ENCODE assay signal across 7 mouse cellular contexts in genomic region chr13:59555613-59556192, GRCm38 (mm10). TPM values are rescaled to one million over a fixed set of nuclear protein-coding genes. Genes with fewer than 3 reads are reported as not detected.
DNase-seq lines count a peak whose midpoint lies in the region; ATAC-seq and TF ChIP-seq lines count a peak whose summit lies in the region.

No protein-coding gene starts in this region.

- no peak for TF ChIP-seq CTCF in midbrain, postnatal 0 days (IDR thresholded peaks at IDR 0.05)

- ATAC-seq in embryonic facial prominence, embryonic 13.5 days (ENCODE audit: insufficient number of reproducible peaks, insufficient read depth, low FRiP score, low TSS enrichment, low read depth): no peak
- ATAC-seq in intestine, embryonic 15.5 days: no peak
- no peak for ATAC-seq in midbrain, postnatal 0 days (ENCODE audit: low FRiP score)

- 73% methylated on average over 8 of the region's 8 CpGs for WGBS in embryonic facial prominence, embryonic 13.5 days
- WGBS in intestine, embryonic 15.5 days: 56% methylated on average over 8 of the region's 8 CpGs
- 80% methylated on average over 8 of the region's 8 CpGs for WGBS in midbrain, postnatal 0 days

- H3K4me1 ChIP-seq in embryonic facial prominence, embryonic 13.5 days: peaks cover 26% of the 10 kb centered on the region
- peaks cover 14% of the 10 kb centered on the region for H3K4me1 ChIP-seq in intestine, embryonic 15.5 days (replicated peaks)
- H3K4me1 ChIP-seq in midbrain, postnatal 0 days (ENCODE audit: insufficient read depth, low read length): peaks cover 13% of the 10 kb centered on the region

- DNase-seq in kidney, adult 18-20 months: peak; percentile 9
- no peak for DNase-seq in kidney, postnatal 10 days
- no peak for DNase-seq in midbrain, postnatal 0 days (ENCODE audit: low spot score)
- DNase-seq in gastrocnemius, postnatal 10 days: no peak
- no peak for DNase-seq in layer of hippocampus, adult 11-12 months (ENCODE audit: low spot score)

- H3K4me3 ChIP-seq in embryonic facial prominence, embryonic 13.5 days: peak overlapping the region; percentile 73
- H3K4me3 ChIP-seq in intestine, embryonic 15.5 days (replicated peaks): peak overlapping the region; percentile 1
- peak overlapping the region; percentile 77 for H3K4me3 ChIP-seq in midbrain, postnatal 0 days (ENCODE audit: low read depth, low read length)

- no peaks in the 10 kb centered on the region for H3K9me3 ChIP-seq in embryonic facial prominence, embryonic 13.5 days
- no peaks in the 10 kb centered on the region for H3K9me3 ChIP-seq in intestine, embryonic 15.5 days
- H3K9me3 ChIP-seq in midbrain, postnatal 0 days (ENCODE audit: low read length): no peaks in the 10 kb centered on the region

- H3K9ac ChIP-seq in embryonic facial prominence, embryonic 13.5 days: no peak overlapping the region
- 0 out of 2 replicates have a peak overlapping the region, but pooled peaks have one; percentile 11 for H3K9ac ChIP-seq in intestine, embryonic 15.5 days
- H3K9ac ChIP-seq in midbrain, postnatal 0 days (replicated peaks; ENCODE audit: low read length, poor library complexity, severe bottlenecking): no peak overlapping the region

- no peak overlapping the region for H3K27ac ChIP-seq in embryonic facial prominence, embryonic 13.5 days
- no peak overlapping the region for H3K27ac ChIP-seq in intestine, embryonic 15.5 days
- no peak overlapping the region for H3K27ac ChIP-seq in midbrain, postnatal 0 days (ENCODE audit: low read depth, low read length)

- H3K27me3 ChIP-seq in embryonic facial prominence, embryonic 13.5 days: 0 out of 2 replicates have a peak, but pooled peaks cover 3% of the 10 kb centered on the region
- H3K27me3 ChIP-seq in intestine, embryonic 15.5 days (replicated peaks): no peaks in the 10 kb centered on the region
- H3K27me3 ChIP-seq in midbrain, postnatal 0 days (ENCODE audit: insufficient read depth, low read length): no peaks in the 10 kb centered on the region

- peak overlapping the region; percentile 92 for H3K4me2 ChIP-seq in embryonic facial prominence, embryonic 13.5 days
- peak overlapping the region; percentile 90 for H3K4me2 ChIP-seq in intestine, embryonic 15.5 days (replicated peaks)
- peak overlapping the region; percentile 70 for H3K4me2 ChIP-seq in midbrain, postnatal 0 days (ENCODE audit: low read depth, low read length, poor library complexity, severe bottlenecking)

- H3K36me3 ChIP-seq in embryonic facial prominence, embryonic 13.5 days: no peaks in the 10 kb centered on the region
- H3K36me3 ChIP-seq in intestine, embryonic 15.5 days: no peaks in the 10 kb centered on the region
- no peaks in the 10 kb centered on the region for H3K36me3 ChIP-seq in midbrain, postnatal 0 days (ENCODE audit: insufficient read depth, low read length)

RNA-seq across cellular contexts. Expression of gene Agtpbp1, which starts 29.3 kb away (rescaled TPM):
- 17.6 and 18.0 TPM in 2 replicates for polyA plus RNA-seq in embryonic facial prominence, embryonic 13.5 days (2015; fragmentation: Nextera tagmentation; extraction: Ambion mirVana)
- 15.7 and 15.8 TPM in 2 replicates for polyA plus RNA-seq in intestine, embryonic 15.5 days (2015; fragmentation: Nextera tagmentation; extraction: Ambion mirVana)
- 125 and 129 TPM in 2 replicates for total RNA-seq in midbrain, postnatal 0 days (2014; rRNA removed)
- 70.8 and 74.0 TPM in 2 replicates for polyA plus RNA-seq in midbrain, postnatal 0 days (2015; fragmentation: Nextera tagmentation; extraction: Ambion mirVana)
- total RNA-seq in gastrocnemius, postnatal 10 days (2021): 10 to 100 TPM; 29.9 to 33.6 TPM

RNA-seq across cellular contexts. Expression of gene Naa35, which starts 29.4 kb away (rescaled TPM):
- 112 and 120 TPM in 2 replicates for polyA plus RNA-seq in embryonic facial prominence, embryonic 13.5 days (2015; fragmentation: Nextera tagmentation; extraction: Ambion mirVana)
- polyA plus RNA-seq in intestine, embryonic 15.5 days (2015; fragmentation: Nextera tagmentation; extraction: Ambion mirVana): 67.4 and 70.6 TPM in 2 replicates
- 47.2 and 72.9 TPM in 2 replicates for total RNA-seq in midbrain, postnatal 0 days (2014; rRNA removed)
- polyA plus RNA-seq in midbrain, postnatal 0 days (2015; fragmentation: Nextera tagmentation; extraction: Ambion mirVana): 109 and 117 TPM in 2 replicates
- total RNA-seq in gastrocnemius, postnatal 10 days (2021): 10 to 100 TPM; 27.7 to 34.8 TPM

Comparison
In these comparisons a context has a peak if more than half of its experiments do, and no peak if none do; other contexts are left out.
1. H3K4me3 ChIP-seq: peak in every context shown above with its lines; median percentile 77 in midbrain, postnatal 0 days; 73 in embryonic facial prominence, embryonic 13.5 days; 1 in intestine, embryonic 15.5 days.